Mouse (Mus musculus) heart, embryonic 14.5 days (tissue): ENCODE data around the gene Brwd1. TPM values are rescaled to one million over a fixed set of nuclear protein-coding genes. Genes with fewer than 3 reads are reported as not detected.
"Not testable (repeated sequence)": the region's sequence is repeated elsewhere in the genome, so short reads cannot be mapped to it uniquely, and the experiment has no call there.

ENCODE experiments used
- ATAC-seq: fragments of 200-750 bp; cut with Nextera tagmentation; 2 replicates; pipeline ENCODE4 v1.8.0; 2017; ENCODE audit warnings: low read depth, moderate TSS enrichment; ENCODE audit not compliant: insufficient number of reproducible peaks, insufficient read depth, low FRiP score
- H3K27ac ChIP-seq, 2 experiments: fragments of 200-500 bp in 1 of 2; fragments of 300-500 bp in 1 of 2; sonication (generic) in 1 of 2; replicated peaks in 1 of 2; 2 replicates each; pipeline ENCODE4 v1.5.1; 2012 to 2014; ENCODE audit warnings: low read depth in 2 of 2, low read length in 2 of 2, control low read depth in 1 of 2, mild to moderate bottlenecking in 1 of 2, mixed read lengths in 1 of 2; ENCODE audit not compliant: control insufficient read depth in 1 of 2, insufficient read depth in 1 of 2
- H3K27me3 ChIP-seq: fragments of 300-500 bp; sonication (generic); 2 replicates; pipeline ENCODE4 v1.6.1; 2014; ENCODE audit warnings: mild to moderate bottlenecking, low read length, control low read depth; ENCODE audit not compliant: control insufficient read depth, insufficient read depth
- H3K36me3 ChIP-seq: fragments of 300-500 bp; sonication (generic); 2 replicates; pipeline ENCODE4 v1.6.1; 2014; ENCODE audit warnings: mild to moderate bottlenecking, control low read depth, low read length, mixed read lengths; ENCODE audit not compliant: control insufficient read depth, insufficient read depth
- H3K4me1 ChIP-seq, 2 experiments: fragments of 200-500 bp in 1 of 2; fragments of 300-500 bp in 1 of 2; sonication (generic) in 1 of 2; 2 replicates each; pipeline ENCODE4 v1.6.1; 2012 to 2014; ENCODE audit warnings: low read length in 2 of 2, control low read depth in 1 of 2, mixed read lengths in 1 of 2; ENCODE audit not compliant: control insufficient read depth in 2 of 2, insufficient read depth in 2 of 2
- H3K4me2 ChIP-seq: fragments of 300-500 bp; sonication (generic); 2 replicates; pipeline ENCODE4 v1.6.1; 2014; ENCODE audit warnings: mild to moderate bottlenecking, low read length
- H3K4me3 ChIP-seq, 2 experiments: fragments of 200-500 bp in 1 of 2; fragments of 300-500 bp in 1 of 2; sonication (generic) in 1 of 2; 2 replicates each; pipeline ENCODE4 v1.5.1; 2012 to 2014; ENCODE audit warnings: low read length in 2 of 2, mild to moderate bottlenecking in 2 of 2, control low read depth in 1 of 2, low read depth in 1 of 2, moderate library complexity in 1 of 2; ENCODE audit not compliant: control insufficient read depth in 1 of 2, insufficient read depth in 1 of 2
- H3K9ac ChIP-seq: fragments of 300-500 bp; sonication (generic); 2 replicates; pipeline ENCODE4 v1.6.1; 2014; ENCODE audit warnings: mild to moderate bottlenecking, low read length
- H3K9me3 ChIP-seq: fragments of 300-500 bp; sonication (generic); 2 replicates; pipeline ENCODE4 v1.6.1; 2016; ENCODE audit warnings: low read length, control low read depth; ENCODE audit not compliant: control insufficient read depth
- WGBS: fragments of 180-500 bp; shearing (Covaris S2); extraction: QIAGEN DNeasy Blood & Tissue Kit; methylation state at CpG from one replicate; pipeline ENCODE4 v1.1.7; 2014; 5-methylcytosine and 5-hydroxymethylcytosine counted together
- polyA plus RNA-seq: library from polyadenylated mRNA; unstranded; fragments of >200 nt; fragmentation: Nextera tagmentation; extraction: Ambion mirVana; gene quantifications from 2 replicates; pipeline ENCODE4 v1.2.1, GENCODE M21; 2014

The Brwd1 gene
- polyA plus RNA-seq, 1 experiment from 2014 or later = 96.9 TPM

- Histone ChIP-seq H3K4me2 (no peak overlapping the region), H3K4me1 (peaks cover 4 to 9% of the 10 kb centered on the region in 2 experiments; a peak in 1 of 4 replicates), H3K9me3 (no peaks in the 10 kb centered on the region), H3K27me3 (no peaks in the 10 kb centered on the region), H3K9ac (no peak overlapping the region), H3K27ac (no peak overlapping the region), H3K36me3 (peaks cover 68% of the 10 kb centered on the region), H3K4me3 (no peak overlapping the region)
- WGBS = 62% methylated on average over 5 of the region's 5 CpGs
- ATAC-seq = no peak
Measured at GRCm38 (mm10) chr16:95999291-95999690, 83.0 kb downstream of the Brwd1 start.

GRCm38 (mm10) chr16:95996156-95996555, 86.2 kb downstream of the Brwd1 start:
- peaks cover 4 to 17% of the 10 kb centered on the region in 2 experiments; a peak in 1 of 4 replicates for H3K4me1 ChIP-seq
- ATAC-seq = no peak
- no peak overlapping the region for H3K4me3 ChIP-seq
- no peak overlapping the region for H3K4me2 ChIP-seq
- no peak overlapping the region for H3K9ac ChIP-seq
- WGBS = 81% methylated on average over 7 of the region's 7 CpGs
- H3K36me3 ChIP-seq = peaks cover 66% of the 10 kb centered on the region
- no peak overlapping the region for H3K27ac ChIP-seq
- H3K27me3 ChIP-seq = no peaks in the 10 kb centered on the region
- no peaks in the 10 kb centered on the region for H3K9me3 ChIP-seq

DNA sequence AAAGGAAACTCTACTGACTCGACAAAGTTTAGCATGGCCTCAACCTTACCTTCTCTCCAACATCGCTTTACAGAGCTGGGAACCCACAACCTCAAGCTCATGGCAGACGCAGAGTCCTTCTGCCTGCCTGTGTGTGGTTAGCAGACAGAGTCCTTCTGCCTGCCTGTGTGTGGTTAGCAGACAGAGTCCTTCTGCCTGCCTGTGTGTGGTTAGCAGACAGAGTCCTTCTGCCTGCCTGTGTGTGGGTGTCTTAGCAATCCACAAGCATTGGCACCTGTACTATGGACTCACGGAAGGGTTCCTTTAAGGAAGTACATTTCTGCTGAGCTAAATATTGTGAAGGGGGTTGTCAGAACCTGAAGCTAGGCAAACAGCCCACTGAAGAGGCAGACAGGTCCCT, 87.8 kb downstream of the Brwd1 start:
- not testable (repeated sequence) for H3K27me3 ChIP-seq, H3K4me2 ChIP-seq, H3K4me3 ChIP-seq, H3K9ac ChIP-seq, ATAC-seq, H3K9me3 ChIP-seq, H3K27ac ChIP-seq
- WGBS = 91% methylated on average over 4 of the region's 4 CpGs
- peaks cover 52% of the 10 kb centered on the region for H3K36me3 ChIP-seq
- peaks cover 6 to 18% of the 10 kb centered on the region in 2 experiments; a peak in 3 of 4 replicates for H3K4me1 ChIP-seq

DNA sequence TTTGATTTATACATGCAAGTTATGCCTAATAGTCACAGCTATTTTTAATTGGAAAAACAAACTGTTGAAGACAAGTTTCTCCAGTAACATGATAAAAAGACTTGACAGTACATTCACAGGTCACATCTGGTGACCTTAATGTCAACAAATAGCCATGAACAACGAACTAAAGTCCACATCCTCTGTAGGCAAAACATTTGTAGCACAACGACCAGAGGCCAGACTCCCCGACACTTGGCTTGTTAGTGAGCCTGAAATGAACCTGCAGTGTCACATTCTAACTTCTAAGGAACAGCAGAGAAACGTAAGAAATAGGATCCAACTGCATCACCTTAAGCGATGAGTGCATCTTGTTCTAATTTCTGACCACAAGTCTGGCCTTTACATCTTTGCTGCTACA, 89.7 kb downstream of the Brwd1 start:
- H3K4me1 ChIP-seq = peaks cover 3 to 13% of the 10 kb centered on the region in 2 experiments; a peak in 3 of 4 replicates
- WGBS = 72% methylated on average over 5 of the region's 5 CpGs

DNA sequence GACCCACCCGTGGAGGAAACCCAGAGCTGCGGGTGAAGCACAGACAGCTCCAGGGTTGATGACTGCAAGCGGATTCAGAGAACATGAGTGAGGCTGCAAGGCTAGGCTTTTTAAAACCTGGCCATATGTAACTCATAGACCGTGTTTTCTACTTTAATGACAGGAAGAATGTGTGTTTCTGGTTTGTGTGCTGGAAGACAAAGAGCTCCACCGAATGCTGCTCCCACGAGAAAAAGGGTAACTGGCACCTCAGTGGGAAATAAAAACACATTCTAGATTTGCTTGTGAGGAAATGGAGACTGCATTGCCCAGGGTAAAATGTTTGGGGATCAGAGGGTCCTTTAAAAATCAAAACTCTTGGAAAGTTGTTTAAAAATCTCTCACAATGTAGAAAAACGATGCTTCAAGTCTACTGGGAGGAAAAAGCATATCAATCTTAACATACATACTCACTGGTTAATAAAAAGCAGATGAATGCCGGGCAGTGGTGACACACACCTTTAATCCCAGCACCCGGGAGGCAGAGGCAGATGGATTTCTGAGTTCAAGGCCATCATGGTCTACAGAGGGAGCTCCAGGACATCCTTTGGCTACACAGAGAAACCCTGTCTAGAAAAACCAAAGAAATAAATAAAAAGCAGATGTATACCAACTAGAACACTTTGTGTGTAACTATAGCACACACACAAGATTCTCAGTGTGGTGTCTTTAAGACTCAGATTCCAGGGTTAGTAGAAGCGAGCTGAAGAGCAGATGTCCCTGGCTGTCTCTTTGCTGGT, 91.0 kb downstream of the Brwd1 start:
- H3K4me2 ChIP-seq = peak overlapping the region; percentile 79
- peaks cover 46% of the 10 kb centered on the region for H3K36me3 ChIP-seq
- H3K27me3 ChIP-seq = no peaks in the 10 kb centered on the region
- no peaks in the 10 kb centered on the region for H3K9me3 ChIP-seq
- peak overlapping the region; percentile 73 to 78 for H3K4me3 ChIP-seq
- no peak for ATAC-seq
- WGBS = 8% methylated on average over 10 of the region's 10 CpGs
- peak overlapping the region; percentile 90 for H3K9ac ChIP-seq
- H3K27ac ChIP-seq = peak overlapping the region; percentile 71 to 86
- peaks cover 3 to 13% of the 10 kb centered on the region in 2 experiments; a peak in 3 of 4 replicates for H3K4me1 ChIP-seq

More for the DNA sequence above, 89.7 kb downstream of the Brwd1 start:
- Histone ChIP-seq H3K9ac (no peak overlapping the region), H3K27ac (no peak overlapping the region), H3K27me3 (no peaks in the 10 kb centered on the region), H3K4me3 (no peak overlapping the region), H3K4me2 (no peak overlapping the region), H3K9me3 (no peaks in the 10 kb centered on the region), H3K36me3 (peaks cover 46% of the 10 kb centered on the region)
- no peak for ATAC-seq

DNA sequence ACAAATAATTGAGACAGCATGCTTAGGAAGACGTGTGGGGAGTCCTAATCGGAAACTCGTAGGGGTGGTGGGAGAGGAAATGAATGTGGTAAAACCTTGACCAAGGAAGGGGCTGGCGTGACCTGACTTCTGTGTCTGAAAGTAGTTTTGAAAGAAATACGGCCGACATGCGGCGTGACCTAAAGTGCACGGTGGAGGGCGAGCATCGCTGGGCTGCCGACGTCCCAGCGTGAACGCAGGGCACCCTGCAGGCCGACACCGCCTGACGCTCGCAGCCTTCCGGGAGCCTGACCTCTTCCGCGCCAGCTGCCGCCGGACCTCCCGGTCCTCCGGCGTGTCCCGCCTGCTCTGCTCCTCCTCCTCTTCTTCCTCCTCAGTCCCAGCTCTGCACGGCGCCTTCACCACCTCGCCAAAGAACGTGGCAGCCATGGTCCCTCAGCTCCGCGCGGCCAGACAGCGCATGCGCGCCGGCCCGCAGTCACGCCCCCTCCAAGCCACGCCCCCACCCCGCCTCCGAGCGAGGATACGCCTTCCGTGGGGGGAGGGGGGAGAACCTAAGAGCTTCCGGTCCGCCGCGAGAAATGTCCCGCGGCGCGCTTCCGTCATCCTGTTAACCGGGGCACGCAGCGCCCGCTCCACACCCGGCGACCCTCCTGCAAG, 91.7 kb downstream of the Brwd1 start, which contains the start of gene Psmg1:
TSS of gene Psmg1 (minus strand) at position 499 of the 660 bp plus-strand sequence.
- Histone ChIP-seq H3K27me3 (no peaks in the 10 kb centered on the region), H3K4me2 (peak within 1 kb of the TSS; percentile 79), H3K27ac (peak within 1 kb of the TSS; percentile 86 to 90), H3K4me3 (peak within 1 kb of the TSS; percentile 78 to 94), H3K9ac (peak within 1 kb of the TSS; percentile 90), H3K9me3 (no peaks in the 10 kb centered on the region), H3K36me3 (peaks cover 47% of the 10 kb centered on the region), H3K4me1 (peaks cover 3 to 13% of the 10 kb centered on the region in 2 experiments; a peak in 3 of 4 replicates)
- under 1% methylated on average over 62 of the region's 62 CpGs for WGBS
- ATAC-seq = peak; percentile 91

GRCm38 (mm10) chr16:95984911-95985310, 97.4 kb downstream of the Brwd1 start:
- H3K4me3 ChIP-seq = no peak overlapping the region

More at GRCm38 (mm10) chr16:95984911-95985310, 97.4 kb downstream of the Brwd1 start:
- no peak for ATAC-seq
- Histone ChIP-seq H3K27ac (no peak overlapping the region), H3K9me3 (no peaks in the 10 kb centered on the region), H3K4me1 (peaks cover under 1 to 1% of the 10 kb centered on the region in 2 experiments; a peak in 3 of 4 replicates), H3K36me3 (peaks cover 68% of the 10 kb centered on the region), H3K27me3 (no peaks in the 10 kb centered on the region), H3K9ac (no peak overlapping the region), H3K4me2 (no peak overlapping the region)
- 84% methylated on average over 5 of the region's 5 CpGs for WGBS
